Mouse (Mus musculus) liver, adult 2 months (tissue): Measurements from ENCODE around the gene Tle6.

Source experiments
- CTCF ChIP-seq: fragments of 200-500 bp; IDR thresholded peaks from 2 replicates; pipeline ENCODE4 v1.5.1; 2011; ENCODE audit warnings: low read depth, low read length, control low read depth
- POLR2A ChIP-seq: fragments of 200-500 bp; IDR thresholded peaks from 2 replicates; pipeline ENCODE4 v1.6.1; 2011; ENCODE audit warnings: low read length, control low read depth; ENCODE audit not compliant: insufficient read depth; ENCODE audit errors: extremely low read depth

DNA sequence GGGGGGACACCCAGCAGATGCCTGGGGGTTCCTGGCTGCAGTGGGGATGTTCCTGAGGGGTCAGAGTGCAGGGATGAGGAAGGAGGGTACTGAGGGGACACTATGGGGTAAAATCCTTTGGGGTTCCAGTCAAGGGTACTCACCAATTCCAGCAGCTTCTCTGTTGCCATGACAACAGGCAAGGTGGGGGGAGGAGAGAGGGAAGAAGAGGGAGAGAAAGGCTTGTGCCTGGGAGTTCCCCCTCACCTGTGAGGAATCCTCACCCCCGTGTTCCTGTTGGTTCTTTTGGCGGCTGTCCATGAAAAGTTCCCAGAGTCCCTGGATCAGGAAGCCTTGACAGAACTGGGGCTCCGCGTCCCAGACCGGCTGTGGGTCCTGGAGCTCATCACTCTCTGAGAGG is 5.3 kb downstream of the Tle6 start:
- TF ChIP-seq POLR2A (no peak), CTCF (no peak)
